Mouse (Mus musculus): ENCODE measurements around the gene Ccdc69.

- TF ChIP-seq POLR2A (IDR thresholded peaks at IDR 0.05; ENCODE audit: control insufficient read depth, low read depth, low read length) (no peak), CTCF (IDR thresholded peaks at IDR 0.05; ENCODE audit: control insufficient read depth, insufficient read depth, insufficient replicate concordance, low read depth, low read length) (no peak)
These were observed 65.1 kb downstream of the Ccdc69 start for GRCm38 (mm10) chr11:55012551-55013521.

Data from testis, adult 2 months (tissue).